Mouse (Mus musculus): ENCODE measurements around the gene Gm5134. TPM values are rescaled to one million over a fixed set of nuclear protein-coding genes. Genes with fewer than 3 reads are reported as not detected.

Gene Gm5134
- 0.47 TPM in 1 of 2 replicates, not detected in the other for total RNA-seq (2015)
- total RNA-seq (2017): 0.11 TPM in 1 of 2 replicates, not detected in the other

DNA sequence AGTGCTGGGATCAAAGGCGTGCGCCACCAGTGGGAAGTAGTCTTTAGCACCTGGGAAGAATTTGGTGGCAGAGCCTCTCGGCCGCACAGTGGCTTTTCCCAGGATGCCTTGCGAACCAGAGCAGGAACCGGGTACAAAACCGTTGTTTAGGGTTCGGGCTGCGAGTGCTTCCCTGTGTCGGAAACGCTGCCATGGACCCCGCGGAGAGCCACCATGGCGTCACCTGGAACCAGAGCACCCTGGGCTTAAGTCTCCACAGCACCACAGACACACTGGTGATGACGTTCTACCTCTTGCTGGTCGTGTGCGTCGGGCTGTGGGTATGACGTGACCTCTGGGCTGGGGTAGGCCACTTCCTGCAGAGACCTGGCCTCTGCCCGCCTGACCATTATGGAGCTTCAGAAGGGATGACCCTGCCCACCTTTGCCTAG is at the start of gene Gm5134:
Gene Gm5134 (plus strand): TSS at position 134 of the 431 bp plus-strand sequence.
- peak; percentile 69 for ATAC-seq (ENCODE audit: poor library complexity, severe bottlenecking)

- no peak for ATAC-seq (ENCODE audit: poor library complexity, severe bottlenecking)
Measured at GRCm38 (mm10) chr10:75906882-75907281, 47.4 kb upstream of the Gm5134 start.

DNA sequence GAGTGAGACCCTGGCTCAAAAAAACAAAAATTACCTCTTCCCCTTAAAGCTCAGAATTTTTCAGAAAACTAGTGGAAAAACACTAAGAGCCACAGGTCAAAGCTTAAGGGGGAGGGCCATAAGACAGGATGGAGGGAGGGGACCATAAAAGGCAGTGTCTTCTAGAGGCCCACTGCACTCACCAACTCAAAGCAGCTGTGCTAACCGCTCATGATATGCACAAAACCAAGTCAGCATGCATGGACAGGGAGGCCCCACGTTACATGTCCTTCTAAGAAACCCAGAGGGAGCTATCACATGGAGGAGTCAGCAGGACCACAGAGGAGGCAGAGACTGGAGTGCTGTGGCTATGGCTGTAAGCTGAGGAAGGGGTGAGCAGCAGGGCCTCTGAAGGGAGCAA is 43.6 kb upstream of the Gm5134 start:
- ATAC-seq (ENCODE audit: poor library complexity, severe bottlenecking): no peak

DNA sequence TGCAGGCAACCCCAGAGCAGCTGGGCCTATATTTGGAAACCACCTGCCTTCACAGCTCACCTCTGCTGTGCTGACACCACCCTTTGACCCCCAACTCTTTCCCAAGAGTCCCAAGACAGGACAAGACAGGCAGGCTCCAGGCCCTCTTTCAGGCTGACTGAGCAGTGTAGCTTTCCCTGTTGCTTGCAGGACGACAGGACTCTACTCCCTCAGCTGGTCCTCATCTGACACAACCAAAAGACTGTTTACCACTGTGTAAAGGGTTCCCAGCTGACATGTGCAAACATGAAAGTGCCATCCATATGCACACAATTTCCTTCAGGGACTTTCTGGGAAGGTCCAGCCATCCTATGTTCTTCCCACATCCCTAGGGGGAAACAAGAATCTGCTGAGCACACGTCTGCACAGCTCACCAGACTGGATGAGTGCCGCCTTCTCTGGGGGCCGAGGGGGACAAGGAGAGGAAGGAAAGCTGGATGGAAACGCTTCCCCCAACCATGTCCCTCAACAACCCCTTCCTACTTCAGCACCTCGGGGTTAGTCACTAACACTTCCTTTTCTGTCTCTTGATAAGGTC is 41.2 kb upstream of the Gm5134 start:
- no peak for ATAC-seq (ENCODE audit: poor library complexity, severe bottlenecking)

GRCm38 (mm10) chr10:75915557-75915956 is 38.8 kb upstream of the Gm5134 start:
- no peak for ATAC-seq (ENCODE audit: poor library complexity, severe bottlenecking)

DNA sequence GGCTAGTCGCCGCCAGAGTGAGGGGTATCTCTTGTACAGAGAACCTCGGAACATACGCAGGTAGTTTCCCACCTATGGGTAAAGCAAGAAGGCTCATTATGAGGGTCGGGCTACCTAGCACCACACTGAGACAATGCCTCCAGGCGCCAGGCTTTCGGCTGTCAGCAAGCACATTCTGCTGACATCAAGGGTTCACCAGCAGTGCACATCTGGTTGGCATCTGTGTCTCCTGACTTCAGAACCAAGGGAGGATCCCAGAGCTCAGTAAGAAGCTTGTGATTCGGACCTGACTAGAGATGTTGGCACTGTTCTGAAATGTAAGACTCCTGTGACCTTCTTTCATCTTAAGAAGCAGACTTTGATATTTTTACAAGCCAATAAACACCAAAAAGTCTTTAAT is 37.5 kb upstream of the Gm5134 start:
- ATAC-seq (ENCODE audit: poor library complexity, severe bottlenecking): no peak

DNA sequence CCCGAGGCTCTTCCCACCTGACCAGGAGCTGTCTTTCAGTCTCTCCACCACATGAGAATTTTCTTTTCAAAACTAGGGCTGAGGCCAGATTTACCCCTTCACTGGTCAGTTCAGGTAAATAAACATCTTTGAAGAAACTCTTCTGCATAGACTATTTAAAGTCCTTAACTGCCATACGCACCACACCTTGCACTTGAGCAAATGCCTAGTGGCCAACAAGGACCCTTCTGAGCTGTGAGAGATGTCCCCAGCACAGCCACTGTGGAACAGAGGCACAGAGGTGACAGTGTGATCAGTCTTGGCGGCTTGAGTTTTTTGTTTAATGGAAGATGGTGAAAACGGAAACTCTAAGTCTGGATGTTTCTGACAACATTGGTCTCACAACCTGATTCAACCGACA is 35.3 kb upstream of the Gm5134 start:
- ATAC-seq (ENCODE audit: poor library complexity, severe bottlenecking): no peak

- peak; percentile 87 for ATAC-seq (ENCODE audit: poor library complexity, severe bottlenecking)
Measured at GRCm38 (mm10) chr10:75921026-75921725, 33.1 kb upstream of the Gm5134 start, which contains the start of gene Smarcb1. Gene Smarcb1 (minus strand): TSS chr10:75921617.

GRCm38 (mm10) chr10:75921726-75922560 is 32.4 kb upstream of the Gm5134 start:
- ATAC-seq (ENCODE audit: poor library complexity, severe bottlenecking): peak; percentile 16; the same call in 1 of the 2 replicates

GRCm38 (mm10) chr10:75924324-75924723 is 30.0 kb upstream of the Gm5134 start:
- no peak for ATAC-seq (ENCODE audit: poor library complexity, severe bottlenecking)

DNA sequence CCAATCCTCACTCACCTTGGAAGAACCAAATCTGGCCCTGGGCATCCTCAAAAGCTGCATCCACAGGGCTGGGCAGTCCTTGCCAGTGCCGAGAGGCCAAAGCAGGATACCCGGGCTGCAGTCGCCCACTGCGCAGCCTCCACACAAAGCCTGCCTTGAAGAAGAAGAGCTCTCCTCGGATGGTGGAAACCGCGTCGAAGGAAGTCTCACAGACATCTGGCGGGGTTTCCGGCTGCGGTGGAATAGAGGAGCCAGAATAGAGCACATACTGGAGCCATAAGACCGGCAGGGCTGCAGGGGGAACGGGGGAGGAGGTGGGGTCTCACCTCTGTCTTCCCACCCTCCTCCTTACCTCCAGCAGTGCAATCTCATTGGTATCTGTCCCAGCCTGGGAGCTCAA is 27.9 kb upstream of the Gm5134 start:
- ATAC-seq (ENCODE audit: poor library complexity, severe bottlenecking): no peak

DNA sequence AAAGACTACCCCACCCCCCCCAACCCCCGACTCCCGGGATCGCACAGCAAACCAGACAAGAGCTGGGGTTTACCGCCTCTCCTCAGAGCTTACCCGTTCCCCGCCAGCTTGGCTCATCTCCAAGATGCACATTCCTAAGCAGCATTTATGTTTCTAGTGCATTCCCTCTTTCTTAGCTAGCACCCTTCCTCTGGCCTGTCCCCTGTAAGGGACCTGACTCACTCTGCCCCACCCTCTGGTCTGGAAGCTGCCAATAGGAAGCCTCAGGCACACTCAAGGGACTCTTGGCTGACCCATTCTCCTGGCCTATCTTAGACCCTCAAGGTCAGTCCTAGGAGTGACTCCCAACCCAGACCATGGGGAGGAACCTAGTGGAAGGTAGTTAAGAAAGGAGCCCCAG is 24.0 kb upstream of the Gm5134 start:
- no peak for ATAC-seq (ENCODE audit: poor library complexity, severe bottlenecking)

- no peak for ATAC-seq (ENCODE audit: poor library complexity, severe bottlenecking)
Measured at GRCm38 (mm10) chr10:75931311-75931710, 23.0 kb upstream of the Gm5134 start.

- peak; percentile 26 for ATAC-seq (ENCODE audit: poor library complexity, severe bottlenecking)
Measured at GRCm38 (mm10) chr10:75932081-75932678, 22.1 kb upstream of the Gm5134 start.

DNA sequence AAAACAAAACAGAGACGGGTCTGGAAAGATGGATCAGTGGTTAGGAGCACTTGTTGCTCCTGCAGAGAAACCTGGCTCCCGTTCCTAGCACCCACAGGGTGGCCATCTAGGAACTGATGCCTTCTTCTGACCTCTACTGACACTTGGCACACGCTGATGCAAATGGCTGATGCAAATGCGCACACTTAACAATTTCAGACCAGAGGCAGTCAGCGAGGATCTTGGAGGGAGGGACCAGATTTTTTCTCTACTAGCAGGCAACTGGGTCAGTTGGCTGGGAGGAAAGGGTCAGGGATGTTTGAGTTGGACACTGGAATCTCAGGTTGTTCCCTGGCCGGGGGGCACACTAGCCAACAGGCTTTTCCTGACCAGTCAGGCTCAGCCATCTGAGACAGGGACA is 21.4 kb upstream of the Gm5134 start, which contains the start of gene Chchd10:
Gene Chchd10 (plus strand): TSS at position 240 of the 400 bp plus-strand sequence.
- ATAC-seq (ENCODE audit: poor library complexity, severe bottlenecking): no peak

DNA sequence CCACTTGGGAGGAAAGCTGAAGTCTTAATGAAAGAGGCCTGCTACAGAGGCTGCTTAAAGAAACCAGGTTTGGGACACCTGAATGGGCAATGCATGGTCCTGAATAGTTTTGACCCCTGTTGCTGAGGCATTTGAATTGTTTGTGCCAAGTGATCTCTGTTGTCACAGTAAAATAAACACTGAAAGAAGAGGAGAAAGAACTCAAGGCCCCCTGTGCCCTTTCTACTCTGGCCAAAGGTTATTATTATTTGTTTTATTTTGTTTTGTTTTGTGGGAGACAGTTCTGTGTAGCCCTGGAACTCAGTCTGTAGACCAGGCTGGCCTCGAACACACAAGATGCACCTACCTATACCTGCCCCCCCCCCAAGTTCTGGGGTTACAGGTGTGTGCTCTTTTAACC is 19.3 kb upstream of the Gm5134 start:
- no peak for ATAC-seq (ENCODE audit: poor library complexity, severe bottlenecking)

GRCm38 (mm10) chr10:75935680-75936541 is 18.4 kb upstream of the Gm5134 start, which contains the start of gene Mmp11:
Gene Mmp11 (minus strand): TSS chr10:75936496.
- peak; percentile 86 for ATAC-seq (ENCODE audit: poor library complexity, severe bottlenecking)

DNA sequence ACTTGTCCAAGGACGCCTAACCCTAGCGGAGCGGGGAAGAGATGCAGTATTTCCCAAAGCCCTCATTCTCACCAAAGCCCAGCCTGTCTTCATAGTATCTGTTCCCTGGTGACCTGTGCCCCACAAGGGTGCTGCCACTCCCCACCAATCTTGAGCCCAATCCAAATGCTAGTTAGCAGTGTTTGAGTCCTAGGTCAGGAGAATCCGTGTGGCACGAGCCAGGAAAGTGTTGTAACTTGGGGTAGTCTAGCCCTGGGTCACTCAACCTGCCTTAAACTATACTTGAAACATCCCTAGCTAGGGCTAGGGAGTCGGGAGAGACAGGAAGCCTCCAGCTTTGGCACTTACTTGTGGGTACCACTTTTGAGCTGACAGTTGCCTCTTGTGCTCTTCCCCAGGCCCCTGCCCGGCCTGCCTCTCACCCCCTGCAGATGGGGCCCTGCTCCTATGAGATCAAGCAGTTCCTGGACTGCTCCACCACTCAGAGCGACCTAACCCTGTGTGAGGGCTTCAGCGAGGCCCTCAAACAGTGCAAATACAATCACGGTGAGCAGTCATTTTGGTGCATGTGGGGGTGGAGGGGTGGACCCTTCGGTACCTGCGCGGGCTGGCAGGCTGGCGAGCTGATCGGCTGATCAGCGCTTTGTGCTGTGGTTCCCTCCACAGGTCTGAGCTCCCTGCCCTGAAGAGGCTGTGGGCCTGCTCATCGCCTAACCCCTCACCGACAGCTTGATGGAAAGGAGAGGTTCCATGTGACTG is 17.2 kb upstream of the Gm5134 start:
- ATAC-seq (ENCODE audit: poor library complexity, severe bottlenecking): no peak
